Mouse (Mus musculus): ENCODE data around the gene Dld. TPM values are rescaled to one million over a fixed set of nuclear protein-coding genes. Genes with fewer than 3 reads are reported as not detected.
A peak's percentile ranks its signal among the peaks of the same experiment; 100 is the strongest.

The Dld gene
- 60.9 TPM for polyA plus RNA-seq (2012; fragmentation: generic; extraction: Trizol)

DNA sequence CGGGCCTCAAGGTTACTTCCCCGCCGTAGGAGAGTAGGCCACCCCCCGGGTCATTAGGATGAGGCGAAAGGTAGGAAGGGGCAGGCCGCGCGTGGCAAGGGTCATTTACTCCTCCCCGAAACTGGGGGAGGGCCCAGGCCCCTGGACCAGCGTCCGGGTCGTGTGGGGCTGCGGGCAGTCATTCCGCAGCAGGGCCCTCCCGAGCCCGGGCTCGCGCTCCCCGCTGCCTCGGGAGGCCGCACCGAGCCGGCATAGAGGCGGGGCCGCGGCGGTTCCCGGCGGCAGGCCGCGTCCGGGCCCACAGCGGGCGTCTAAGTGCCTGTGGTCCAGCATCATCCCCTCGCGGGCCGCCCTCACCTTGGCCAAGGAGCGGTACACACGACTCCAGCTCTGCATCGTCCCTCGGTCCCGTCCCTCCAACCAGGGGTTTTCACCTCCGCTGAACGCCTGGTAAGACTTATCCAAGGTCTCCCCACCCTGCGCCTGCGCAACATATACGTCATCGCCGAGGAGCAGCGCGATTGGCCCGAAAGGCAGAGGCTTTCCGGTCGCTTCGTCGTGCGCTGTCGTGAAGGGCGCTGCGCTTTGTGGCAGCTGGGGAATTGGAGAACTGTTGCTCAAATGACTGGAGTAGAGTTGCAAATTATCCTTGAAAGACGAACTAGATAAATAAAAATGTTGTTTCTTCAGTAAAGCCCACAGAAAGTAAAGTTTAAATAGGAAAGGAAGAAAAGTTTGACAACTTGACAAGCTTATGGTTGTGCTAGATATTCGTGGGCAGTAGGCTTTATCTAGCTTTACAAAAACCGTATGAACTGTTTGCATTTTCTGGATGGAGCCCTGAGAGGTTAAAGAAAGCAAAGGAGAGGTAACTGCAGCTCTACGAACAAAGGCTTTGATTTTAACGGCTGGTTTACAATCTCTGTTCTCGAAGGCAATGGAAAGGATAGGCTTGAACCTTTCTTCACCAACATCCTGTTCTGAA, at the start of gene Dld:
Dld (minus strand) TSS at position 510 of the 985 bp plus-strand sequence.
- peaks cover 48% of the 10 kb centered on the region for H3K79me2 ChIP-seq (ENCODE audit: control insufficient read depth, insufficient read depth)
- no peaks in the 10 kb centered on the region for H3K27me3 ChIP-seq (ENCODE audit: control insufficient read depth, insufficient read depth, insufficient read length)
- H3K4me2 ChIP-seq (ENCODE audit: low read depth): peak within 1 kb of the TSS; percentile 97
- peaks cover 29% of the 10 kb centered on the region for H3K36me3 ChIP-seq (ENCODE audit: control insufficient read depth, insufficient read depth)
- TF ChIP-seq MYOD1 (IDR thresholded peaks at IDR 0.05; ENCODE audit: control insufficient read depth in 1 of 3, insufficient read length in 2 of 3, low read depth in 2 of 3) (peak in 1 of 3 experiments; percentile 3), POLR2A (IDR thresholded peaks at IDR 0.05; ENCODE audit: insufficient read length, low read depth) (peak; percentile 96), SRF (IDR thresholded peaks at IDR 0.05; ENCODE audit: control insufficient read depth, insufficient read length, low read depth) (no peak), POLR2AphosphoS2 (IDR thresholded peaks at IDR 0.05; ENCODE audit: insufficient read length, low read depth) (peak; percentile 93)
- H3ac ChIP-seq (ENCODE audit: control insufficient read depth, insufficient read length): peak within 1 kb of the TSS; percentile 55
- H3K4me3 ChIP-seq: peak within 1 kb of the TSS; percentile 87

DNA sequence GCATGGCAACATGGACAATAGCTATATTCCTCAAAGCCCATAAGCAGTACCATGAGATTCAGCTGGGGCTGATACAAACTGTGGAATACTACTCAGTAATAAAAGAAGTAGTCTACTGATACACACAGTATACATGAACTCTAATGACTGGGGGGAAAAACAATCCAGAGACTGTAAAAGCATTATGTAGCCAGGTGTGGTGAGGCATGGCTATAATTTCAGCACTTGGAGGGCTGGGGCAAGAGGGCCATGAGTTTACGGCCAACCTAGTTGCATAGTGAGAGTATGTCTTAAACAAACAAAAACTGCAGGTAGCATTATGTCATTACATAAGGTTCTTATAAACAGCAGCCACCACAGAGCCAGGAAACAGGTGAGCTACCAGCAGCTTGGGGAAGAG, 49.6 kb upstream of the Dld start:
- no peak overlapping the region for H3ac ChIP-seq (ENCODE audit: control insufficient read depth, insufficient read length)
- no peaks in the 10 kb centered on the region for H3K79me2 ChIP-seq (ENCODE audit: control insufficient read depth, insufficient read depth)
- H3K4me3 ChIP-seq: no peak overlapping the region
- H3K4me2 ChIP-seq (ENCODE audit: low read depth): no peak overlapping the region
- no peaks in the 10 kb centered on the region for H3K36me3 ChIP-seq (ENCODE audit: control insufficient read depth, insufficient read depth)
- peaks cover 16% of the 10 kb centered on the region for H3K27me3 ChIP-seq (ENCODE audit: control insufficient read depth, insufficient read depth, insufficient read length)
- TF ChIP-seq E2F4 (IDR thresholded peaks at IDR 0.05; ENCODE audit: insufficient read depth): no peak
- no peak for TF ChIP-seq TCF3 (IDR thresholded peaks at IDR 0.05; ENCODE audit: insufficient read length, low read depth)
- TF ChIP-seq MYOG (IDR thresholded peaks at IDR 0.05; ENCODE audit: control insufficient read depth in 1 of 3, insufficient read depth in 1 of 3, insufficient read length in 2 of 3, low read depth in 2 of 3): no peak
- TF ChIP-seq CEBPB (IDR thresholded peaks at IDR 0.05; ENCODE audit: insufficient read depth, poor library complexity, severe bottlenecking): no peak
- TF ChIP-seq MAX (IDR thresholded peaks at IDR 0.05; ENCODE audit: low read depth): no peak
- TF ChIP-seq REST (IDR thresholded peaks at IDR 0.05; ENCODE audit: insufficient read depth, insufficient read length): no peak
- no peak for TF ChIP-seq POLR2A (IDR thresholded peaks at IDR 0.05; ENCODE audit: insufficient read length, low read depth)
- no peak for TF ChIP-seq USF1 (IDR thresholded peaks at IDR 0.05; ENCODE audit: low read depth)
- no peak for TF ChIP-seq SRF (IDR thresholded peaks at IDR 0.05; ENCODE audit: control insufficient read depth, insufficient read length, low read depth)
- TF ChIP-seq POLR2AphosphoS2 (IDR thresholded peaks at IDR 0.05; ENCODE audit: insufficient read length, low read depth): no peak
- TF ChIP-seq TCF12 (IDR thresholded peaks at IDR 0.05; ENCODE audit: insufficient read depth, poor library complexity, severe bottlenecking): no peak
- TF ChIP-seq MYOD1 (IDR thresholded peaks at IDR 0.05; ENCODE audit: control insufficient read depth in 1 of 3, insufficient read length in 2 of 3, low read depth in 2 of 3): no peak

DNA sequence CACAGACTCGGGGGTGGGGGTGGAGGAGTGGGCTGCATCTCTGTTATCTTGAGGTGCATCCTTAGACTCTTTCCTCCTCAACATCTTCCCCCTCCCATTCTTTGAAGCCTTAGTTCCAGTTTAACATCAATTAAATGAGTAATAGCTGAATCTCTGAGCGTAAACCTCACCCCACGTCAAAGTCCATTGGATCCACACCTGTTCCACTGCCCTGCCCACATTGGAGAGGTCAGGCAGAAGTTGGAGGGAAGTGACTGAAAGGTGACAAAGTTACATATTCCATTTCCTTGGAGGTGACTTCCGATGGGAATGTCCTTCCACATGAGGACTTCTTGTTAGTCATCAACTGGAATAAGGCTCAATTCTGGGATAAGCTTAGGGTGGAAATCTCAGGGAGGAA, 46.5 kb upstream of the Dld start:
- H3K4me3 ChIP-seq: no peak overlapping the region
- no peak overlapping the region for H3K4me2 ChIP-seq (ENCODE audit: low read depth)
- TF ChIP-seq TCF3 (IDR thresholded peaks at IDR 0.05; ENCODE audit: insufficient read length, low read depth) (no peak), MAX (IDR thresholded peaks at IDR 0.05; ENCODE audit: low read depth) (no peak), USF1 (IDR thresholded peaks at IDR 0.05; ENCODE audit: low read depth) (no peak), E2F4 (IDR thresholded peaks at IDR 0.05; ENCODE audit: insufficient read depth) (no peak), POLR2AphosphoS2 (IDR thresholded peaks at IDR 0.05; ENCODE audit: insufficient read length, low read depth) (no peak), POLR2A (IDR thresholded peaks at IDR 0.05; ENCODE audit: insufficient read length, low read depth) (no peak), MYOG (IDR thresholded peaks at IDR 0.05; ENCODE audit: control insufficient read depth in 1 of 3, insufficient read depth in 1 of 3, insufficient read length in 2 of 3, low read depth in 2 of 3) (no peak), REST (IDR thresholded peaks at IDR 0.05; ENCODE audit: insufficient read depth, insufficient read length) (no peak), MYOD1 (IDR thresholded peaks at IDR 0.05; ENCODE audit: control insufficient read depth in 1 of 3, insufficient read length in 2 of 3, low read depth in 2 of 3) (no peak), TCF12 (IDR thresholded peaks at IDR 0.05; ENCODE audit: insufficient read depth, poor library complexity, severe bottlenecking) (no peak), SRF (IDR thresholded peaks at IDR 0.05; ENCODE audit: control insufficient read depth, insufficient read length, low read depth) (no peak), CEBPB (IDR thresholded peaks at IDR 0.05; ENCODE audit: insufficient read depth, poor library complexity, severe bottlenecking) (no peak)
- no peaks in the 10 kb centered on the region for H3K79me2 ChIP-seq (ENCODE audit: control insufficient read depth, insufficient read depth)
- H3ac ChIP-seq (ENCODE audit: control insufficient read depth, insufficient read length): no peak overlapping the region
- H3K36me3 ChIP-seq (ENCODE audit: control insufficient read depth, insufficient read depth): no peaks in the 10 kb centered on the region
- H3K27me3 ChIP-seq (ENCODE audit: control insufficient read depth, insufficient read depth, insufficient read length): peaks cover 16% of the 10 kb centered on the region

DNA sequence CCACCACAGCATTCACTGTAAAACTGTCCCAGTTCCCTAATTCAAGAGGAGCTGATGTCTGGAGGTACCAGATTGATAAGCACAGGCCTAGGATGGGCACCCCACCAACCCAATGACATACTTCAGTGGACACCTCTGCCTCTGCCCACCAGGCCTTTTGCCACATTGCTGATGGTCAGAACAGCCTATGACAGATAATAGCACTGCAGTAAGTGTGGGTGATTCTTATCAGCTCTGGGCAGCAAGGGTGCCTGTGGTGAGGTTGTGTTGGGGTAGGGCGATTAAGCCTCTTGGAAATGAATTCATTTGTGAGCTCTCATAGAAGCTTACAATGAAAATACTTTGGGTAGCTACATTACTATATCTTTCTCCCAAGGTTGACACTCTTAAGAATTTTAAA, 44.6 kb upstream of the Dld start:
- no peak overlapping the region for H3ac ChIP-seq (ENCODE audit: control insufficient read depth, insufficient read length)
- no peak for TF ChIP-seq E2F4 (IDR thresholded peaks at IDR 0.05; ENCODE audit: insufficient read depth)
- TF ChIP-seq MYOD1 (IDR thresholded peaks at IDR 0.05; ENCODE audit: control insufficient read depth in 1 of 3, insufficient read length in 2 of 3, low read depth in 2 of 3): no peak
- no peak for TF ChIP-seq CEBPB (IDR thresholded peaks at IDR 0.05; ENCODE audit: insufficient read depth, poor library complexity, severe bottlenecking)
- TF ChIP-seq MYOG (IDR thresholded peaks at IDR 0.05; ENCODE audit: control insufficient read depth in 1 of 3, insufficient read depth in 1 of 3, insufficient read length in 2 of 3, low read depth in 2 of 3): no peak
- TF ChIP-seq TCF3 (IDR thresholded peaks at IDR 0.05; ENCODE audit: insufficient read length, low read depth): no peak
- no peak for TF ChIP-seq MAX (IDR thresholded peaks at IDR 0.05; ENCODE audit: low read depth)
- TF ChIP-seq POLR2AphosphoS2 (IDR thresholded peaks at IDR 0.05; ENCODE audit: insufficient read length, low read depth): no peak
- no peak overlapping the region for H3K4me3 ChIP-seq
- H3K79me2 ChIP-seq (ENCODE audit: control insufficient read depth, insufficient read depth): no peaks in the 10 kb centered on the region
- no peaks in the 10 kb centered on the region for H3K36me3 ChIP-seq (ENCODE audit: control insufficient read depth, insufficient read depth)
- peaks cover 16% of the 10 kb centered on the region for H3K27me3 ChIP-seq (ENCODE audit: control insufficient read depth, insufficient read depth, insufficient read length)
- H3K4me2 ChIP-seq (ENCODE audit: low read depth): no peak overlapping the region

All from myocyte (in vitro differentiated cells).